Mouse (Mus musculus) cerebellum, adult (tissue): ENCODE results near the gene Paqr6.
"Not testable (repeated sequence)": the region's sequence is repeated elsewhere in the genome, so short reads cannot be mapped to it uniquely, and the experiment has no call there.

ENCODE experiments used
- ATAC-seq: cut with Nextera tagmentation; 2 replicates; pipeline ENCODE4 v1.9.2; 2017; ENCODE audit warnings: mild to moderate bottlenecking, moderate library complexity, mixed read lengths; ENCODE audit not compliant: insufficient number of reproducible peaks, low FRiP score, low TSS enrichment

Gene Paqr6

DNA sequence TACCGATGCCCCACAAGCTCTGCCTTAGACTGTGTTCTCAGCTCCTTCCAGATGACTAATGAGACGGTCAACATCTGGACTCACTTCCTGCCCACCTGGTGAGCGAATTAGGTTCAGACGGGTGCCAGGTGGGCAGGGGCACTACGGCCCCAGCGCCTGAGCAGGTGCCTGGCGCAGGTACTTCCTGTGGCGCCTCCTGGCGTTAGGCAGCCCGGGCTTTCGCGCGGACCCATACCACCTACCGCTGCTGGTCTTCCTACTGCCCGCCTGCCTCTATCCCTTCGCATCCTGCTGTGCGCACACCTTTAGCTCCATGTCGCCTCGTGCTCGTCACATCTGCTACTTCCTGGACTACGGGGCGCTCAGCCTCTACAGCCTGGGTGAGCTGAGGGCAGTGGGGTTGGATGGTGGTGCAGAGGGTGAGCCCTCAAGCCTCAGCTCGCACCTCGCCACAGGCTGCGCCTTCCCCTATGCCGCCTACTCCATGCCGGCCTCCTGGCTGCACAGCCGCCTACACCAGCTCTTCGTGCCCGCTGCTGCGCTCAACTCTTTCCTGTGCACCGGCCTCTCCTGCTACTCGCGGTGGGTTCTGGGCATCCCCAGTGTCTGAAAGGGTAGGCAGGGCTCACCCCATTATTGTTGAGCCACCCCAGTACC, 1.4 kb downstream of the Paqr6 start:
- no peak for ATAC-seq

DNA sequence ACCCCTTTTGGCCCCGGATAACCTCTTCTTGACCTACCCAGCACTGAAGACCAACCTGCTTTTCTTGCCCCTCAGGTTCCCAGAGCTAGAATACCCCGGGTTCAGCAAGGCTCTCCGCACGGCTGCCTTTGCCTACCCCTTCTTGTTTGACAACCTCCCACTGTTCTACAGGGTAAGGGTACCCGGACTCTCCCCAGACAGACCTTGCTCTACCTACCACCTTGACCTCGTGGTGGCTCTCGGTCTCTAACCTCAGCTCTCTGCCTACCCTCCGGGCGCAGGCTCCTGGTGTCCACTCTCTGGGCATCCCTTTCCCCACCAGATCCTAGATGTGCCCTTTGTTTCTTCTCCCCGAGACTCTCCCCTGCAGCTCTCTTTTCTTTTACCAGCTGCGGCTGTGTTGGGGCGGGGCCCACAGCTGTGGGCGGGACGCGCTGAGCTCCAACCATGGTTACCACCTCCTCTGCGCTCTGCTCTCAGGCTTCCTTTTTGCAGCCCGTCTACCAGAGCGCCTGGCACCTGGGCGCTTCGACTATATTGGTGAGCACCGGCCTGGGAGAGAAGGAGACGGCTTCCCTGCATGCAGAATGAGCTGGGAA, 2.5 kb downstream of the Paqr6 start:
- not testable (repeated sequence) for ATAC-seq

DNA sequence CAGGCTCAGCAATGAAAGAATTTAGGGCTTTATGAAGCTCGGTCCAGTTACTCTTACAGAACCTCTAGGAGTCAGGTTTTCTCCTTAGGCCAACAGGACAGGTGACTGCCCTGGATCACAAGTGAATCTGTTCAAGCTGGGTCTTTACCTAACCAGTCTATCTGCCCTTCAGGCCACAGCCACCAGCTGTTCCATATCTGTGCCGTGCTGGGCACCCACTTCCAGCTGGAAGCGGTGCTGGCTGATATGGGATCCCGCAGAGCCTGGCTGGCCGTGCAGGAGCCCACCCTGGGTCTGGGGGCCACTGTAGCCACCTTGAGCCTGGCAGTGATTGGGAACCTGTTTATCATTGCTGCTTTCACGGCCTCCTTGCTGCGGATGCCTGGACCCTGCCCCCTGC, 3.1 kb downstream of the Paqr6 start:
- ATAC-seq = not testable (repeated sequence)

DNA sequence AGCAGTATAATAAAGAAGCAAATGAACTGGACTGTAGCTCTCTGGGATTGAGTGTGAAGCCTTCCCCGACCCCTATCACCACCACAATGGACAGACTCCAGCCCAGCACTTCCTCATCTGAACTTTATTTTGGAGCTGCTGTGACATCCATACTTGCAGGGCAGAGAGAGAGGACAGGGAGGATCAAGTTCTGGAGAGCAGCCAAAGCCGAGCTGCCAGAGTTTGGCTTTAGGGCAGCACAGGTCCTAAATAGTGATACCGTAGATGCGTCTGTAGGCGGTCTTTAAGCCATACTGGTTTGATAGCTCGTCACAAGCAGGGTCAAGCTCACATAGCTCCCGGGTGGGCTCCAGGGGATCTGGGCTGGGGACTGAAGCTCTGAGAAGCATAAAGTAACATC, 4.1 kb downstream of the Paqr6 start:
- not testable (repeated sequence) for ATAC-seq

DNA sequence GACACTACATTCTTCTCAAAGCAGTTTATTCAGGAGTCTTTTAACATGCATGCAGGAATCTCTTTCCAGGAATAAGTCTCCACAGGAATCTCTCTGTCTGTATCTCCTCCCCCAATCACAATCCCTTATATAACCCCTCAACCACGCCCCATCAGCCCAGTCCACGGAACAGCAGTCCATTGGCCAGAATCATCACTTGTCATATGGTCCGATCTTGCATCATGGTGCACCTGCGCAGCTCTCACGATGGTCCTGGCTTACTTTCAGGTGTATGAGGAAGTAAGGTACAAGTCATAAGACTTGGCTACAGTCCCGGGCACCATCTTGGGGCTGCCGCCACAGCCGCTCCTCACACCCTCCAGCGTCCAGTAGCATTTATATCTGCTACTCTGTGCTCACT, 8.3 kb downstream of the Paqr6 start, which contains the start of gene Bglap3:
Gene Bglap3, minus strand, starts transcription at position 101 of the 400 bp plus-strand sequence.
- not testable (repeated sequence) for ATAC-seq

DNA sequence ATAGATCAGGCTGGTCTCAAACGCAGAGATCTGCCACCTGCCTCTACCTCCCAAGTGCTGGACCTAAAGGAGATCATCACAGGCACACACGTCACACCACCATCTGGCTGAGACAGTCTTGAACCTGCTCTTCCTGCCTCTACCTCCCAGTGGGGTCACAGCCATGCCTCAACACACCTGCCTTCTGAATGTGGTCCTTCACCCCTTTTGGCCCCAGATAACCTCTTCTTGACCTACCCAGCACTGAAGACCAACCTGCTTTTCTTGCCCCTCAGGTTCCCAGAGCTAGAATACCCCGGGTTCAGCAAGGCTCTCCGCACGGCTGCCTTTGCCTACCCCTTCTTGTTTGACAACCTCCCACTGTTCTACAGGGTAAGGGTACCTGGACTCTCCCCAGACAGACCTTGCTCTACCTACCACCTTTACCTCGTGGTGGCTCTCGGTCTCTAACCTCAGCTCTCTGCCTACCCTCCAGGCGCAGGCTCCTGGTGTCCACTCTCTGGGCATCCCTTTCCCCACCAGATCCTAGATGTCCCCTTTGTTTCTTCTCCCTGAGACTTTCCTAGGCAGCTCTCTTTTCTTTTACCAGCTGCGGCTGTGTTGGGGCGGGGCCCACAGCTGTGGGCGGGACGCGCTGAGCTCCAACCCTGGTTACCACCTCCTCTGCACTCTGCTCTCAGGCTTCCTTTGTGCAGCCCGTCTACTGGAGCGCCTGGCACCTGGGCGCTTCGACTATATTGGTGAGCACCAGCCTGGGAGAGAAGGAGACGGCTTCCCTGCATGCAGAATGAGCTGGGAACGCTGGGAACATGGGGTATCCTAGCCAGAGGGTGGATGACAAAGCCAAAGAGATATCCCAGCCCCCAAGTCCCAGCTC, 11.6 kb downstream of the Paqr6 start:
- ATAC-seq = not testable (repeated sequence)

DNA sequence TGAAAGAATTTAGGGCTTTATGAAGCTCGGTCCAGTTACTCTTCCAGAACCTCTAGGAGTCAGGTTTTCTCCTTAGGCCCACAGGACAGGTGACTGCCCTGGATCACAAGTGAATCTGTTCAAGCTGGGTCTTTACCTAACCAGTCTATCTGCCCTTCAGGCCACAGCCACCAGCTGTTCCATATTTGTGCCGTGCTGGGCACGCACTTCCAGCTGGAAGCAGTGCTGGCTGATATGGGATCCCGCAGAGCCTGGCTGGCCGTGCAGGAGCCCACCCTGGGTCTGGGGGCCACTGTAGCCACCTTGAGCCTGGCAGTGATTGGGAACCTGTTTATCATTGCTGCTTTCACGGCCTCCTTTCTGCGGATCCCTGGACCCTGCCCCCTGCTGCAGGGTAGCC, 12.3 kb downstream of the Paqr6 start:
- ATAC-seq = not testable (repeated sequence)

DNA sequence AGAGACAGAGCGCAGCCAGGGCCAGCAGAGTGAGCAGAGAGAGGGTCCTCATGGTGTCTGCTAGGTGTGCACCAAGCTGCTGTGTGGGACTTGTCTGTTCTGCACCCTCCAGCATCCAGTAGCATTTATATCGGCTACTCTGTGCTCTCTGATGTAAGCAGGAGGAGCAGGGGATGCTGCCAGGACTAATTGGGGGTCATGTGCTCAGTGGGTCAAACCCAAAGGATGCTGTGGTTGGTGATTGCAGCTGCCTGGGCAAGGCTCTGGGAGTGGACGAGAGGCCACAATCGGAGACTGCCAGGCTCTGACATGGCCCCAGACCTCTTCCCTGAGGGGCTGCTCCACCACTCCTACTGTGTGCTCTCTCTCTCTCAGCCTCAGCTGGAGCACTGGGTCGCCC, 14.2 kb downstream of the Paqr6 start, which contains the start of gene Bglap2:
Gene Bglap2, minus strand, starts transcription at position 101 of the 400 bp plus-strand sequence.
- not testable (repeated sequence) for ATAC-seq

DNA sequence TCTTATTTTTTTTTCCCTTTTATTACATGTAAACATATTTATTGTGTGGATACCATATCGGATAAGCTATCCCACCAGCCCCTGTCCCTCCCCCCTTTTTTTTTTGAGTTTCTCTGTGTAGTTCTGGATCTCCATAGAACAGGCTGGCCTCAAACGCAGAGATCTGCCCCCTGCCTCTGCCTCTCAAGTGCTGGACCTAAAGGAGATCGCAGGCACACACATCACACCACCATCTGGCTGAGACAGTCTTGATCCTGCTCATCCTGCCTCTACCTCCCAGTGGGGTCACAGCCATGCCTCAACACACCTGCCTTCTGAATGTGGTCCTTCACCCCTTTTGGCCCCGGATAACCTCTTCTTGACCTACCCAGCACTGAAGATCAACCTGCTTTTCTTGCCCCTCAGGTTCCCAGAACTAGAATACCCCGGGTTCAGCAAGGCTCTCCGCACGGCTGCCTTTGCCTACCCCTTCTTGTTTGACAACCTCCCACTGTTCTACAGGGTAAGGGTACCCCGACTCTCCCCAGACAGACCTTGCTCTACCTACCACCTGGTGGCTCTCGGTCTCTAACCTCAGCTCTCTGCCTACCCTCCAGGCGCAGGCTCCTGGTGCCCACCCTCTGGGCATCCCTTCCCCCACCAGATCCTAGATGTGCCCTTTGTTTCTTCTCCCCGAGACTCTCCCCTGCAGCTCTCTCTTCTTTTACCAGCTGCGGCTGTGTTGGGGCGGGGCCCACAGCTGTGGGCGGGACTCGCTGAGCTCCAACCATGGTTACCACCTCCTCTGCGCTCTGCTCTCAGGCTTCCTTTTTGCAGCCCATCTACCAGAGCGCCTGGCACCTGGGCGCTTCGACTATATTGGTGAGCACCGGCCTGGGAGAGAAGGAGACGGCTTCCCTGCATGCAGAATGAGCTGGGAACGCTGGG, 17.3 kb downstream of the Paqr6 start:
- not testable (repeated sequence) for ATAC-seq

DNA sequence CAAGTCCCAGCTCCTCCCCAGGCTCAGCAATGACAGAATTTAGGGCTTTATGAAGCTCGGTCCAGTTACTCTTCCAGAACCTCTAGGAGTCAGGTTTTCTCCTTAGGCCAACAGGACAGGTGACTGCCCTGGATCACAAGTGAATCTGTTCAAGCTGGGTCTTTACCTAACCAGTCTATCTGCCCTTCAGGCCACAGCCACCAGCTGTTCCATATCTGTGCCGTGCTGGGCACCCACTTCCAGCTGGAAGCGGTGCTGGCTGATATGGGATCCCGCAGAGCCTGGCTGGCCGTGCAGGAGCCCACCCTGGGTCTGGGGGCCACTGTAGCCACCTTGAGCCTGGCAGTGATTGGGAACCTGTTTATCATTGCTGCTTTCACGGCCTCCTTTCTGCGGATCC, 18.0 kb downstream of the Paqr6 start:
- not testable (repeated sequence) for ATAC-seq

DNA sequence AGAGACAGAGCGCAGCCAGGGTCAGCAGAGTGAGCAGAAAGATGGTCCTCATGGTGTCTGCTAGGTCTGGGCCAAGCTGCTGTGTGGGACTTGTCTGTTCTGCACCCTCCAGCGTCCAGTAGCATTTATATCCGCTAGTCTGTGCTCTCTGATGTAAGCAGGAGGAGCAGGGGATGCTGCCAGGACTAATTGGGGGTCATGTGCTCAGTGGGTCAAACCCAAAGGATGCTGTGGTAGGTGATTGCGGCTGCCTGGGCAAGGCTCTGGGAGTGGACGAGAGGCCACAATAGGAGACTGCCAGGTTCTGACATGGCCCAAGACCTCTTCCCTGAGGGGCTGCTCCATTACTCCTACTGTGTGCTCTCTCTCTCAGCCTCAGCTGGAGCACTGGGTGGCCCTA, 20.0 kb downstream of the Paqr6 start, which contains the start of gene Bglap:
Gene Bglap, minus strand, starts transcription at position 101 of the 400 bp plus-strand sequence.
- ATAC-seq = no peak

DNA sequence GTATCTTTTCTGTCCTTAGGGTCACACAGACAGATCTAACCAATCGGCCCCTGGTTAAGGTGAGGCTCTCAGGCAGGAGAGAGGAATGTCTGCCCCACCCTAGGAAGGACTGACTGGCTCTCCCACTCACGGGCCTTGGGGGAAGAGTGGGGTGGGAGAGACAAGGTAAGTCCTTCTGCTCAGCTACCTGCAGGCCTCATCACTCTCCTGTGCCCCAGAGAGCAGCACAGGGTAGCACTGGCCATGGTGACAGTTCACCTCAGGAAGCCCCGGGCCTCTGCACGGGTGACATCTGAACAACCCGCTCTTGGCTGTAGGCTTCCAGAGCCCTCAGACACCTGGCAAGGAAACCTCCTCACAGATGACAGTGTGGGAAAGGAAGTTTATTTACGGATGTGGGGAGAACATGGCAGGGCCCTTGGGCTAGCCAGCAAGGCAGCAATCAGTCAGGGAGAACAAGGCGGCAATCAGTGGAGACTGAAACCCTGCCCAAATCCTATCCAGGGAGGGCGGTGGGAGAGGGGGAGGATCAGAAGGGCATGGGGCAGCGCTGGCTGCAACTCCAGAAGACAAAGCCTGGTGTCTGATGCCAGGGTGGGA, 29.5 kb downstream of the Paqr6 start:
- ATAC-seq = no peak

DNA sequence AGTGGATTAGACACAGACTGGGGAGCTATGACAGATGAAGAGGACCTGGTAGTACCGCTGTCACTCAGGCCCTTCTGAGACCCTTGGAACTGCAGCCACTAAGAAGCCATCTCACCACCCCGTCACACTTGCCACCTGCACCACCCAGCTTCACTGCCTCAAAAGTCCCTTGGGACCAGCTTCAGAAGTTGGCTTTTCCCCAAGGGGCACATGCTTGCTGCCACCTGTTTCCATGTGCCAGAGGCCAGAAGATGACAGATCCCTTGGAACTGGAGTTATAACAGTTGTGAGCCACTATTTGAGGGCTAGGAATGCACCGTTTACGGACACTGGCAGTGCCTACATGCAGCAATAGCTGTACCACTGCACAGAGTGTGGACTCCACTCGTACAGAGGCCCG, 30.9 kb downstream of the Paqr6 start:
- ATAC-seq = no peak

DNA sequence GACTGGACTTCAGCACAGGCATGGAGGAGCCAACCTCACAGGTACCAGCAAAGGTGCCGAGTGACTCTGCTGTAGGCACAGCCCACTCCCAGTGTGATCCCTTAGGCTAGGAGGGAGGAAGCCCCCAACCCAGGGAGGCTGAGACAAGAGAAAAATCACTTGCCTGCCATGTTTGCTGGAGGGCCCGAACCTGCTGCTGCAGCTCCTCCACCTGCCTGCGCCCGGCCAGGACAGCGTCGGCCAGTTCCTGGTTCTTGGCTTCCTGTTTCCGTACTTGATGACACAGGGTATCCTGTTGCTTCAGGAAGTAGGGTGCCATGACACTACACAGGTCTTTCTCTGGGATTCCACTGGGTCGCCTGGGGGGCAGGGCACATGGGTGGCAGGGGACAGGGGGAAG, 31.4 kb downstream of the Paqr6 start:
- ATAC-seq = no peak

DNA sequence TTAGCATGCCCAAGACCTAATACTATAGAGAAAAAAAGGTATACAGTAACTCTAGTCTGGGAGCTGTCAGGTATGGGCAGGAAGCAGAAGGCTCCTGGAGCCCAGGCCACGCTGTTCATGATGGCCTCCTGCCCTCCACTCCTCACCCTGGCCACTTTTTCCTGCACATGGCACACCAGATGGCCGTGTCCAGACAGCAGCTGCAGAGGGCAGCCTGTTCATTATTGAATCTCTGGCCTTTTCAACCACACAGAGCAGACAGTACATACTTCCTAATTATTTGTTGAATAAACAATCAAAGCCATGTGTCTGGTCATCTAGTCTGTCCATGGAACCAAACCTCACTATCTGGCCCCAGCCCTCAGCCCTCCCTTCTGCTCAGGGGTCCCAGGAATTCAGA, 34.3 kb downstream of the Paqr6 start:
- peak; percentile 84 for ATAC-seq

DNA sequence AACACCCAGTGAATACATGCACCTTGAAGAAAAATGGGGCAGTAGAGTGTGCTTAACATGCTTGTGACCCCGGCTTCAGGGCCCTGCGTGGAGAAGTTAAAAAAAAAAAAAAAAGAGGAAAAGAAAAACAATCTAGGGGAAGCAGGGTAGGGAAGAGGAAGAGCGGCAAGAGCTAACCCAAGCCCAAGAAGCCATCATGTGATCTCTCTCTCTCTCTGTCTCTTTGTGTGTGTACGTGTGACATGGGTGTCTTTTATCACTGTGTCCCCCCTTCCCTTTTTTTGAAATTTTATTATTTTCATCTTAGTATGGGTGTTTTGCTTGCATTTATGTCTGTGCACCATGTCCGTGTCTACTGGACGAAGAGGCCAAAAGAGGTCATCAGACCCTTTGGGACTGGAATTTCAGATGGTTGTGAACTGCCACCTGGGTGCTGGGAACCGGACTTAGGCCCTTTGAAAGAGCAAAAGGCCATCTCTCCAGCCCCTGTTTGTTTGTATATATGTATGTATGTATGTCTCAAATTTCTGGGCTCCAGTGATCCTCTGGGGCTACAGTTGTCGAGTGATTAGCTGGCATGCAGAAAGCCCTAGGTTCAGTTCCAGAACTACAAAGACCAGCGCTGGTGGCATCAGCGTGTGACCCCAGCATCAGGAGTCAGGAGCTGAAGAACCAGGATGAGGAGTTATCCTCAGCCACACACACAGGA, 39.3 kb downstream of the Paqr6 start:
- ATAC-seq = no peak

DNA sequence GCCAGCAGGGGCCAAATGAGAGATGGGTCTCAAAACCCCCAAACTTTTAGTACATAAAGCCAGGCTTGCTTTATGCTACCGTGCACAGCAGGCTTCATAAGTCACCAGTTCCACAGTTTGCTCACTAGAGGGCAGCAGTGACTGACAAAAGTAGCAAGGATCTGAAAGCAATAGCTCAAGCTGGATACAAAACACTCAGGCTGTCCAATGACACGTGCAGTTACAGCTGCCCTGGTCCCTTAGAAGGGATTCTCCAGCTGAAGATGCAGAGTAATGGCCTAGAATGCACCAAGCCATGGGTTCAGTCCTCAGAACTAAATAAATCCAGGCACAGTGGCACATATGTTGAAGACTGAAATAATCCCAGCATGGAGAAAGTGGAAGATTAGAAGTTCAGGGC, 42.7 kb downstream of the Paqr6 start:
- no peak for ATAC-seq

DNA sequence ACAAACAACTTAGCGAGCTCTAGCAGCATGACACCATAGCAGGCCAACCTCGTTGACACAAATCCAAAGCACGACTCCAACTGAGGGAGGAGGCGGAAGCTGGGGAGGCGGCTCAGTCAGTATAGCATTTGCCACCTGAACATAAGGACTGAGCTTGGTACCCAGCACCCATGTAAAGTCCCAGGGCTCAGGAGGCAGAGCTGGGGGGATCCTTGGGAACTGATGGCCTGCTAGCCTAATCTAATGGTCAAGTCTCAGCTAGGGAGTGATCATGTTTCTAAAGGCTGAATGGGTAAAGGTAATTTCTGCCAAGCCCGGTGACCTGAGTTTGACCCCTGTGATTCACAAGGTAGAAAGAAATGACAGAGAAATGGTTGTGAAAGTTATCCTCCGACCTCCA, 43.1 kb downstream of the Paqr6 start:
- no peak for ATAC-seq

DNA sequence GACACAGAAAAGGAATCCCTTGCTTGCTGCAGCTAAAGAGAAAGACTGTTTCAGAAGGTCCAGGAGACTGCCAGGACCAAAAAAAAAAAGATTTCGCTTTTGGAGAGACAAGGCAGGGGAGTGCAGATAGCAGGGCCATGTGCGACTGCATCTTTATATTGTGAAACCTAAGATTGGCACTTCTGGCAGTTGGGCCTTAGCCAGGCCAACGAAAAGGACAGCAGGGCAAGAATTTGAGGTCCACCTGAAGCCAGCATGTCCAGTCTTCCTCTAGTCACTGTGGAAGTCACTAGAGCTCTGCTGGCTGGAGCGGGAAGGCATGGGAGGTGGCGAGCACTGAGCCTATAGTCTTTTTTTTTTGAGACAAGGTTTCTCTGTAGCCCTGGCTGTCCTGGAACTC, 44.6 kb downstream of the Paqr6 start:
- ATAC-seq = no peak
